Mouse (Mus musculus) heart, embryonic 16.5 days (tissue): Measurements from ENCODE around the gene Glrx. TPM values are rescaled to one million over a fixed set of nuclear protein-coding genes. Genes with fewer than 3 reads are reported as not detected.

Experiments
- ATAC-seq: fragments of 200-750 bp; cut with Nextera tagmentation; replicated peaks from 2 replicates; pipeline ENCODE4 v1.8.0; 2017; ENCODE audit warnings: moderate number of reproducible peaks; ENCODE audit not compliant: insufficient read depth, low FRiP score; ENCODE audit errors: extremely low read depth
- H3K27ac ChIP-seq: fragments of 300-500 bp; sonication (generic); 2 replicates; pipeline ENCODE4 v1.5.1; 2014; ENCODE audit warnings: mild to moderate bottlenecking, low read length, control low read depth, moderate library complexity
- H3K27me3 ChIP-seq: fragments of 300-500 bp; sonication (generic); 2 replicates; pipeline ENCODE4 v1.6.1; 2014; ENCODE audit warnings: low read length, mixed read lengths; ENCODE audit not compliant: control insufficient read depth, insufficient read depth
- H3K36me3 ChIP-seq: fragments of 300-500 bp; sonication (generic); 2 replicates; pipeline ENCODE4 v1.6.1; 2014; ENCODE audit not compliant: control insufficient read depth, insufficient read depth
- H3K4me1 ChIP-seq: fragments of 300-500 bp; sonication (generic); 2 replicates; pipeline ENCODE4 v1.6.1; 2014; ENCODE audit warnings: low read length, mixed read lengths; ENCODE audit not compliant: control insufficient read depth, insufficient read depth
- H3K4me2 ChIP-seq: fragments of 300-500 bp; sonication (generic); 2 replicates; pipeline ENCODE4 v1.6.1; 2014; ENCODE audit warnings: low read depth, mild to moderate bottlenecking, control low read depth, low read length
- H3K4me3 ChIP-seq: fragments of 300-500 bp; sonication (generic); 2 replicates; pipeline ENCODE4 v1.5.1; 2014; ENCODE audit warnings: mild to moderate bottlenecking, control low read depth, low read length
- H3K9ac ChIP-seq: fragments of 300-500 bp; sonication (generic); 2 replicates; pipeline ENCODE4 v1.6.1; 2014; ENCODE audit warnings: low read length, control low read depth
- H3K9me3 ChIP-seq: fragments of 300-500 bp; sonication (generic); replicated peaks from 2 replicates; pipeline ENCODE4 v1.6.1; 2016; ENCODE audit warnings: low read length; ENCODE audit not compliant: control insufficient read depth
- WGBS: fragments of 180-500 bp; shearing (Covaris S2); extraction: QIAGEN DNeasy Blood & Tissue Kit; methylation state at CpG from one replicate; pipeline ENCODE4 v1.1.7; 2014; 5-methylcytosine and 5-hydroxymethylcytosine counted together
- polyA plus RNA-seq: library from polyadenylated mRNA; unstranded; fragments of >200 nt; fragmentation: Nextera tagmentation; extraction: Ambion mirVana; gene quantifications from 2 replicates; pipeline ENCODE4 v1.2.1, GENCODE M21; 2015

Gene Glrx
- polyA plus RNA-seq, 1 experiment from 2014 or later: 135 TPM

- no peaks in the 10 kb centered on the region for H3K27me3 ChIP-seq
- peaks cover 19% of the 10 kb centered on the region for H3K36me3 ChIP-seq
- no peak overlapping the region for H3K27ac ChIP-seq
- WGBS: 95% methylated on average over 2 of the region's 2 CpGs
- H3K4me1 ChIP-seq: peaks cover 13% of the 10 kb centered on the region; the same call in 1 of the 2 replicates
- H3K4me2 ChIP-seq: no peak overlapping the region
- no peak overlapping the region for H3K9ac ChIP-seq
- no peak for ATAC-seq
- no peak overlapping the region for H3K4me3 ChIP-seq
- H3K9me3 ChIP-seq: no peaks in the 10 kb centered on the region
Measured at GRCm38 (mm10) chr13:75844833-75845518, 5.3 kb downstream of the Glrx start.

GRCm38 (mm10) chr13:75845519-75846166, 6.0 kb downstream of the Glrx start:
- Histone ChIP-seq H3K4me2 (no peak overlapping the region), H3K36me3 (peaks cover 21% of the 10 kb centered on the region), H3K9me3 (no peaks in the 10 kb centered on the region), H3K4me3 (no peak overlapping the region), H3K27ac (no peak overlapping the region), H3K9ac (no peak overlapping the region), H3K27me3 (no peaks in the 10 kb centered on the region), H3K4me1 (peaks cover 13% of the 10 kb centered on the region; the same call in 1 of the 2 replicates)
- 63% methylated on average over 4 of the region's 4 CpGs for WGBS
- no peak for ATAC-seq

GRCm38 (mm10) chr13:75847027-75847426, 7.4 kb downstream of the Glrx start:
- H3K9me3 ChIP-seq: no peaks in the 10 kb centered on the region
- H3K4me1 ChIP-seq: peaks cover 3% of the 10 kb centered on the region; the same call in 1 of the 2 replicates
- H3K4me3 ChIP-seq: no peak overlapping the region
- no peak overlapping the region for H3K4me2 ChIP-seq
- H3K27me3 ChIP-seq: no peaks in the 10 kb centered on the region
- H3K27ac ChIP-seq: no peak overlapping the region
- H3K36me3 ChIP-seq: peaks cover 27% of the 10 kb centered on the region
- H3K9ac ChIP-seq: no peak overlapping the region
- no peak for ATAC-seq
- WGBS: 87% methylated on average over 6 of the region's 6 CpGs

GRCm38 (mm10) chr13:75852027-75852426, 12.4 kb downstream of the Glrx start:
- peaks cover 26% of the 10 kb centered on the region for H3K36me3 ChIP-seq
- no peak overlapping the region for H3K4me2 ChIP-seq
- H3K27me3 ChIP-seq: no peaks in the 10 kb centered on the region
- WGBS: 86% methylated on average over 4 of the region's 4 CpGs
- H3K9ac ChIP-seq: no peak overlapping the region
- no peak overlapping the region for H3K4me3 ChIP-seq
- H3K9me3 ChIP-seq: no peaks in the 10 kb centered on the region
- no peak overlapping the region for H3K27ac ChIP-seq
- ATAC-seq: no peak
- H3K4me1 ChIP-seq: no peaks in the 10 kb centered on the region

- H3K9me3 ChIP-seq: no peaks in the 10 kb centered on the region
- H3K4me2 ChIP-seq: no peak overlapping the region
- no peaks in the 10 kb centered on the region for H3K27me3 ChIP-seq
- H3K36me3 ChIP-seq: peaks cover 15% of the 10 kb centered on the region
- no peak for ATAC-seq
- H3K9ac ChIP-seq: no peak overlapping the region
- no peak overlapping the region for H3K4me3 ChIP-seq
- WGBS: 88% methylated on average over 3 of the region's 3 CpGs
- H3K27ac ChIP-seq: no peak overlapping the region
- H3K4me1 ChIP-seq: no peaks in the 10 kb centered on the region
Measured at GRCm38 (mm10) chr13:75853118-75853517, 13.4 kb downstream of the Glrx start.

GRCm38 (mm10) chr13:75859264-75859844, 19.7 kb downstream of the Glrx start:
- H3K9me3 ChIP-seq: no peaks in the 10 kb centered on the region
- H3K27me3 ChIP-seq: no peaks in the 10 kb centered on the region
- no peak overlapping the region for H3K4me3 ChIP-seq
- no peak overlapping the region for H3K27ac ChIP-seq
- no peak for ATAC-seq
- H3K9ac ChIP-seq: no peak overlapping the region
- H3K4me1 ChIP-seq: no peaks in the 10 kb centered on the region
- 51% methylated on average over 1 of the region's 1 CpGs for WGBS
- no peak overlapping the region for H3K4me2 ChIP-seq
- no peaks in the 10 kb centered on the region for H3K36me3 ChIP-seq

- H3K4me2 ChIP-seq: no peak overlapping the region
- H3K27me3 ChIP-seq: no peaks in the 10 kb centered on the region
- H3K9me3 ChIP-seq: no peaks in the 10 kb centered on the region
- H3K9ac ChIP-seq: no peak overlapping the region
- no peak overlapping the region for H3K27ac ChIP-seq
- no peak overlapping the region for H3K4me3 ChIP-seq
- H3K36me3 ChIP-seq: peaks cover 4% of the 10 kb centered on the region; the same call in 1 of the 2 replicates
- H3K4me1 ChIP-seq: no peaks in the 10 kb centered on the region
- no peak for ATAC-seq
Measured at GRCm38 (mm10) chr13:75865486-75866184, 26.0 kb downstream of the Glrx start.

GRCm38 (mm10) chr13:75867876-75868275, 28.2 kb downstream of the Glrx start:
- WGBS: 93% methylated on average over 2 of the region's 2 CpGs

More at GRCm38 (mm10) chr13:75867876-75868275, 28.2 kb downstream of the Glrx start:
- no peak for ATAC-seq
- Histone ChIP-seq H3K27ac (no peak overlapping the region), H3K36me3 (peaks cover 15% of the 10 kb centered on the region), H3K9me3 (no peaks in the 10 kb centered on the region), H3K9ac (no peak overlapping the region), H3K27me3 (no peaks in the 10 kb centered on the region), H3K4me3 (no peak overlapping the region), H3K4me1 (no peaks in the 10 kb centered on the region), H3K4me2 (no peak overlapping the region)
